Mouse (Mus musculus) embryonic facial prominence, embryonic 11.5 days (tissue): ENCODE measurements around the gene Lmo1. TPM values are rescaled to one million over a fixed set of nuclear protein-coding genes. Genes with fewer than 3 reads are reported as not detected.
"Not testable (repeated sequence)": the region's sequence is repeated elsewhere in the genome, so short reads cannot be mapped to it uniquely, and the experiment has no call there.

Experiments
- ATAC-seq: fragments of 200-750 bp; cut with Nextera tagmentation; replicated peaks from 2 replicates; pipeline ENCODE4 v1.8.0; 2017; ENCODE audit warnings: low read depth; ENCODE audit not compliant: insufficient number of reproducible peaks, low FRiP score, low TSS enrichment
- DNase-seq: peaks from one replicate; pipeline ENCODE4 v3.0.0-alpha.2; 2015; ENCODE audit warnings: low spot score
- H3K27ac ChIP-seq: fragments of 300-500 bp; sonication (generic); replicated peaks from 2 replicates; pipeline ENCODE4 v1.5.1; 2014; ENCODE audit warnings: mild to moderate bottlenecking, low read depth, low read length, control low read depth
- H3K27me3 ChIP-seq: fragments of 300-500 bp; sonication (generic); 2 replicates; pipeline ENCODE4 v1.6.1; 2014; ENCODE audit warnings: mild to moderate bottlenecking, low read length, moderate library complexity, mixed read lengths; ENCODE audit not compliant: control insufficient read depth, insufficient read depth
- H3K36me3 ChIP-seq: fragments of 300-500 bp; sonication (generic); replicated peaks from 2 replicates; pipeline ENCODE4 v1.6.1; 2014; ENCODE audit warnings: low read depth, mild to moderate bottlenecking, low read length, moderate library complexity, mixed read lengths; ENCODE audit not compliant: control insufficient read depth, insufficient read depth
- H3K4me1 ChIP-seq: fragments of 300-500 bp; sonication (generic); 2 replicates; pipeline ENCODE4 v1.6.1; 2014; ENCODE audit warnings: low read length, mixed read lengths; ENCODE audit not compliant: control insufficient read depth, insufficient read depth
- H3K4me2 ChIP-seq: fragments of 300-500 bp; sonication (generic); 2 replicates; pipeline ENCODE4 v1.6.1; 2014; ENCODE audit warnings: low read depth, mild to moderate bottlenecking, control low read depth, low read length, moderate library complexity
- H3K4me3 ChIP-seq: fragments of 300-500 bp; sonication (generic); 2 replicates; pipeline ENCODE4 v1.5.1; 2014; ENCODE audit warnings: low read depth, low read length, control low read depth
- H3K9ac ChIP-seq: fragments of 300-500 bp; sonication (generic); replicated peaks from 2 replicates; pipeline ENCODE4 v1.6.1; 2014; ENCODE audit warnings: mild to moderate bottlenecking, control low read depth, low read length
- H3K9me3 ChIP-seq: fragments of 300-500 bp; sonication (generic); replicated peaks from 2 replicates; pipeline ENCODE4 v1.6.1; 2016; ENCODE audit warnings: mild to moderate bottlenecking, low read length, inconsistent platforms, mixed read lengths; ENCODE audit not compliant: control insufficient read depth
- WGBS: fragments of 180-500 bp; shearing (Covaris S2); extraction: QIAGEN DNeasy Blood & Tissue Kit; methylation state at CpG from one replicate; pipeline ENCODE4 v1.1.7; 2014; 5-methylcytosine and 5-hydroxymethylcytosine counted together
- polyA plus RNA-seq: library from polyadenylated mRNA; unstranded; fragments of >200 nt; fragmentation: Nextera tagmentation; extraction: Ambion mirVana; gene quantifications from 2 replicates; pipeline ENCODE4 v1.2.1, GENCODE M21; 2014

The Lmo1 gene
- polyA plus RNA-seq, 1 experiment from 2014 or later = 33.4 TPM

DNA sequence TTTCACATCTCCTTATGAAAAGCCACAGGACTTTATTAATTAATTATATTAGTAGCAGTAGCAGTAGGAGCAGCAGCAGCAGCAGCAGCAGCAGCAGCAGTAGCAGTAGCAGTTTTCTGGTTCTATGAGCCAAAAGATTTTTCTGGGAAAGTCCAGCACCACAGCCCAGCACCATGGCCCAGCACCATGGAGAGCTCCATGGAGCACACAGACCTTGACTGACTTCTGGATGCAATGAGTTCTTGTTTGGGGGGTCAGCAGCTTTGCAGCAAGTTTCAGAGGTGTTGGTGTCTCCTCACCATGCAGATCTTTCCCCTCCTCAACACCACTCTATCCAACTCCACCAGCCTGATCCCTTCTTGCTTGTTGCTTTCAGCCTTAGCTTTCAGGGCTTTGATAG is 45.6 kb downstream of the Lmo1 start:
- Histone ChIP-seq H3K27me3 (no peaks in the 10 kb centered on the region), H3K4me2 (no peak overlapping the region), H3K9me3 (no peaks in the 10 kb centered on the region), H3K4me1 (no peaks in the 10 kb centered on the region), H3K36me3 (no peaks in the 10 kb centered on the region), H3K9ac (no peak overlapping the region), H3K4me3 (no peak overlapping the region), H3K27ac (no peak overlapping the region)
- ATAC-seq (no peak), DNase-seq (peak; percentile 74)

- 62% methylated on average over 4 of the region's 4 CpGs for WGBS
- H3K9ac ChIP-seq = no peak overlapping the region
- no peak overlapping the region for H3K4me3 ChIP-seq
- H3K4me1 ChIP-seq = no peaks in the 10 kb centered on the region
- H3K27ac ChIP-seq = no peak overlapping the region
- no peaks in the 10 kb centered on the region for H3K36me3 ChIP-seq
- no peak overlapping the region for H3K4me2 ChIP-seq
- ATAC-seq (no peak), DNase-seq (no peak)
- no peaks in the 10 kb centered on the region for H3K9me3 ChIP-seq
- H3K27me3 ChIP-seq = no peaks in the 10 kb centered on the region
These were observed 59.1 kb downstream of the Lmo1 start for GRCm38 (mm10) chr7:109115929-109116328.

DNA sequence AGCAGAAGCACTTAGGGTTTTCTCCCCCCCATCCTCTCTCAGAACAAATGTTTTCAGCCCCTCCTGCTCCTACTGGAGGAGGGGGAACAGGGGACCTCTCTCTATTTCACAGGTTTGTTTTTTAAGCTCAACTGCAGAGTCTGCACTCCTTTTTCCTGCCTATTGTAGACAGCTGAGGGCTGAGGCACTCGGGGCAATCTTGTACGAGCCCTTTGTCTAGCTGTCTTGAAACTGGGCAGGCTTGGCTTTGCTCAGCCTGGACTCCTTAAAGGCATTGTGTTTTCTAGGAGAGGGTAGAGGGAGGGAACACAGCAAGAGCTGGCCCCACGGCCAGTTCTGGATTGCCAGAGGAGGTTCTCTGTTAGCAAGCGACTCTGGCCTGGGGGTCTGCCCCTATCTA is 59.5 kb downstream of the Lmo1 start:
- H3K36me3 ChIP-seq, H3K4me1 ChIP-seq, H3K27ac ChIP-seq, H3K27me3 ChIP-seq, DNase-seq, H3K4me3 ChIP-seq, H3K9ac ChIP-seq, H3K9me3 ChIP-seq, H3K4me2 ChIP-seq: not testable (repeated sequence)
- peak; percentile 87 for ATAC-seq
- WGBS = 57% methylated on average over 1 of the region's 4 CpGs

GRCm38 (mm10) chr7:109114950-109115349 is 60.1 kb downstream of the Lmo1 start:
- ATAC-seq = peak; percentile 86

GRCm38 (mm10) chr7:109111000-109111399 is 64.0 kb downstream of the Lmo1 start:
- Histone ChIP-seq H3K9ac (no peak overlapping the region), H3K4me2 (no peak overlapping the region), H3K36me3 (no peaks in the 10 kb centered on the region), H3K27ac (no peak overlapping the region), H3K4me1 (no peaks in the 10 kb centered on the region), H3K9me3 (no peaks in the 10 kb centered on the region), H3K27me3 (no peaks in the 10 kb centered on the region), H3K4me3 (no peak overlapping the region)
- ATAC-seq (no peak), DNase-seq (no peak)
- 76% methylated on average over 5 of the region's 5 CpGs for WGBS

More at GRCm38 (mm10) chr7:109114950-109115349, 60.1 kb downstream of the Lmo1 start:
- Histone ChIP-seq H3K27me3 (no peaks in the 10 kb centered on the region), H3K27ac (no peak overlapping the region), H3K9me3 (no peaks in the 10 kb centered on the region), H3K4me3 (no peak overlapping the region), H3K9ac (no peak overlapping the region), H3K4me2 (no peak overlapping the region), H3K4me1 (no peaks in the 10 kb centered on the region), H3K36me3 (no peaks in the 10 kb centered on the region)
- peak; percentile 12 for DNase-seq
- WGBS = 32% methylated on average over 10 of the region's 10 CpGs

DNA sequence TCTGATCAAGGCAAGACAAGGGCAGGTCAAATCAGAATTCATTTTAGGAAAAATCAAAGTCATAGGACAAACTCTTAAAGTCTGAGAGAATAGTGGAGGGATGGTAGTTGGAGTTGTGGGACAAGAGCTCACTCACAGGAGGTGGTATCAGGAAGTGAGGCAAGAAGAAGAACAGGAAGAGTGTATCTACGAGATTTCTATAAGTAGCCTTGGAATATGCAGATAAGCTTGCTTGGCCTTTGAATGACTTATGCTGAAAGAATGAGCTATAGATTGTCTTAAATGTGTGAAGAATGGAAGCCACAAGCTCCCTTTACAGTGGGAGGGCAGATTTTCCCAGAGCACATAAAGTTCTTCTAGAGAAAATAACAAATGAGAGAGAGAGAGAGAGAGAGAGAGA is 70.1 kb downstream of the Lmo1 start:
- Histone ChIP-seq H3K4me1 (no peaks in the 10 kb centered on the region), H3K9ac (no peak overlapping the region), H3K4me3 (no peak overlapping the region), H3K27ac (no peak overlapping the region), H3K4me2 (no peak overlapping the region), H3K36me3 (no peaks in the 10 kb centered on the region), H3K9me3 (no peaks in the 10 kb centered on the region), H3K27me3 (no peaks in the 10 kb centered on the region)
- no peak for DNase-seq
- 53% methylated on average over 1 of the region's 1 CpGs for WGBS
- ATAC-seq = no peak

DNA sequence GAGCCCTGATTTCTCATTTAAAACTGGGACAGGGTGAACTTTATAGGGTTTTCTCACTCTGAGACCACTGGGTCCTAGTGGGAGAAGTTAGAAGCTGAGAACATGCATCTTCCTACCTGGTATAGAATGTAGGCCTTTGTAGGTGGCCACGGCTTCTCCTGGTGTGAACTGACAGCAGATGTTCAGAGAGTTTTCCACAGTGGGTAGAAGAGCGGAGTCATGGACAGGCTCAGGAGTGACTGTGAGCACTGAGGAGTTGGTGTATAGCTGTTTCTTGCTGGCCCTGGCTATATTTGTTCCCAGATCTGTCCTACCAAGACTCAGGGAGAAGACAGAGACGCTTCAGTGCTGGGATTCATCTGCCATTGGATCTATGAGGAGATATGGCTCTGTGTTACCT is 73.8 kb downstream of the Lmo1 start:
- H3K9me3 ChIP-seq = no peaks in the 10 kb centered on the region
- no peak for ATAC-seq
- H3K4me3 ChIP-seq = no peak overlapping the region
- H3K4me2 ChIP-seq = no peak overlapping the region
- DNase-seq = no peak
- H3K36me3 ChIP-seq = no peaks in the 10 kb centered on the region
- H3K27me3 ChIP-seq = no peaks in the 10 kb centered on the region
- 84% methylated on average over 3 of the region's 3 CpGs for WGBS
- H3K27ac ChIP-seq = no peak overlapping the region
- H3K4me1 ChIP-seq = no peaks in the 10 kb centered on the region
- no peak overlapping the region for H3K9ac ChIP-seq

GRCm38 (mm10) chr7:109098145-109099018 is 76.6 kb downstream of the Lmo1 start:
- no peak overlapping the region for H3K27ac ChIP-seq
- ATAC-seq (peak; percentile 48; the same call in 1 of the 2 replicates), DNase-seq (peak; percentile 60)
- no peak overlapping the region for H3K9ac ChIP-seq
- no peaks in the 10 kb centered on the region for H3K27me3 ChIP-seq
- H3K9me3 ChIP-seq = no peaks in the 10 kb centered on the region
- no peak overlapping the region for H3K4me2 ChIP-seq
- no peaks in the 10 kb centered on the region for H3K36me3 ChIP-seq
- WGBS = 36% methylated on average over 6 of the region's 6 CpGs
- H3K4me1 ChIP-seq = no peaks in the 10 kb centered on the region
- H3K4me3 ChIP-seq = no peak overlapping the region
